Mouse (Mus musculus) T-helper 2 cell (primary cell): ENCODE data around the gene Cpox.

Experiments
- in situ Hi-C: fragments of 300-600 bp; cut with MboI, MseI; formaldehyde crosslinking; loops from one replicate; pipeline ENCODE4 v1.15.1; 2025; ENCODE audit warnings: high pct_unique_total_duplicates

The Cpox gene

DNA sequence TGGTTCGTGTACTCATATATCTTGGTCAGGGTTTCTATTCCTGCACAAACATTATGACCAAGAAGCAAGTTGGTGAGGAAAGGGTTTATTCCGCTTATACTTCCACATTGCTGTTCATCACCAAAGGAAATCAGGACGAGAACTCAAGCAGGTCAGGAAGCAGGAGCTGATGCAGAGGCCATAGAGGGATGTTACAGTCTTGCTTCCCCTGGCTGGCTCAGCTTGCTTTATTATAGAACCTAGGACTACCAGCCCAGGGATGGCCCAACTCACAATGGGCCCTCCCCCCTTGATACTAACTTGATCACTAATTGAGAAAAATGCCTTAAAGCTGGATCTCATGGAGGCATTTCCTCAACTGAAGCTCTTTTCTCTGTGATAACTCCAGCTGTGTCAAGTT lies 3.4 kb upstream of the Cpox start:
- in situ Hi-C loops: loop anchor here (5.0 to 25.0 kb wide), 5 partner anchors 39 to 1054 kb away; partner anchors contain the start of genes Cldnd1, Cmss1 and Gabrr3

DNA sequence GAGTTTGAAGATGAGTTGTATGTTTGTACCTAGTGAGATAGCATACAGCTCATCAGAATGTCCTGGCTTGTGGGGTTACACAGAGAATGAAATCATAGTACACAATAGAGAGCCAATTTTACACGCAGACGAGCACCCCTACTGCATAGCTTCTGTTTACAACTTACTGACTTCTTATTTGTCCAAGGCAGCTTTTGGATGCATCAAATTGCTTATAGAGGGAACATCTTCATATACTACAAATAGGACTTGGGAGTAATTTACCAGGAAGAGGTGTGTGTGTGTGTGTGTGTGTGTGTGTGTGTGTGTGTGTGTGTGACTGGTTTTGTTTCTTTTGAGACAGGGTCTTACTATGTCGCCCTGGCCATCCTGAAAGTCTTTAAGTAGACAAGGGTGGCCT lies 1.5 kb upstream of the Cpox start:
- in situ Hi-C loops: loop anchor here (5.0 to 25.0 kb wide), 5 partner anchors 41 to 1056 kb away; partner anchors contain the start of genes Cldnd1, Cmss1 and Gabrr3

GRCm38 (mm10) chr16:58669264-58669663 lies 828 bp upstream of the Cpox start:
- in situ Hi-C loops: loop anchor here (5.0 to 25.0 kb wide), 5 partner anchors 42 to 1057 kb away; partner anchors contain the start of genes Cldnd1, Cmss1 and Gabrr3

DNA sequence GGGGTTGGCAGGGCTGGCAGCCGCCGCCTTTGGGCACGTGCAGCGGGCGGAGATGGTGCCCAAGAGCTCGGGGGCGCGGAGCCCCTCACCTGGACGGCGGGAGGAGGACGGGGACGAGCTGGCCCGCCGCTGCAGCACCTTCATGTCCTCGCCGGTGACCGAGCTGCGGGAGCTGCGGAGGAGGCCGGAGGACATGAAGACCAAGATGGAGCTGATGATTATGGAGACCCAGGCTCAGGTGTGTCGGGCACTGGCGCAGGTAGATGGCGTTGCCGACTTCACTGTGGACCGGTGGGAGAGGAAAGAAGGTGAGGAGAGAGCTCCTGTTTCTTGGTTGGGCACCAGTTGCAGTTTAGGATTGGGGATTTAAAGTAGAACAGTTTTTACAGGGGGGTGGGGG lies 551 bp downstream of the Cpox start:
- in situ Hi-C loops: loop anchor here (25.0 kb wide), 1 partner anchor 1058 kb away; the partner anchor contains the start of gene Cmss1

DNA sequence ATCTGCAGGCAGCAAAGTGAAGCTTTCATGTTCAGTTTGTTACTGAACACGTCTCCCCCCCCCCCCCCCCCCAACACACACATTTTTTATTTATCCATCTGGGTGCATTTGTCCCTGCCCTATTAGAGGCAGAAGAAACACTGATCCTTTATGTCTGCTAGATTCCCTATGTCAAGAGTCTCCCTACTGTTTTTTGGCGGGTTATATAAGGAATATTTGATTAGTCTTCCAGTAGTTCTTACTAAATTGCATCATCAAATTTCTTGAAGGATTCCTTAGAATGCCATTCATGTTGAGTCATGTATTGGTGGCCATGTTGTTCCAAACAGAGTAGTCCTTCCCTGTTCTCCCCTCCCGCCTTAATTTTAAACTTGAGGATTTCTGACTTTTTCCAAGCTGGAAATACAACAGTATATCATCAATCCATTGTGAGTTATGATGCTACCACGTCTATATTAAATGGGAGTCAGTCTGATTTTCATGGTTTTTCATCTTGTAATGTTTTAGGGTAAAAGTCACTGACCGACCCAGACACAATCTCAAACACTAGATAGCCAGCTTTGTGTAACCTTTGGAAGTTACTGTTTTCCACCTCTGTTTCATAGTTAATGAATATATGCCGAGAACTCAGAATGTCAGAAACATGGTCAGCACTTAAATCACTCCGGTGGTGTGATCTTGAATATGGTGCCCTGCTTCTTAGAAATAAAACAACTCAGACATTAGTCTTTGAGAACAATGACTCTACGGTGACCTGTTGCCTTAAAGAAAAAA lies 1.3 kb downstream of the Cpox start:
- in situ Hi-C loops: loop anchor here (25.0 kb wide), 1 partner anchor 1059 kb away; the partner anchor contains the start of gene Cmss1

- in situ Hi-C loops: loop anchor here (25.0 kb wide), 1 partner anchor 1060 kb away; the partner anchor contains the start of gene Cmss1
Observed at GRCm38 (mm10) chr16:58672396-58672795, 2.3 kb downstream of the Cpox start.

GRCm38 (mm10) chr16:58673811-58674410 lies 3.8 kb downstream of the Cpox start:
- in situ Hi-C loops: loop anchor here (25.0 kb wide), 1 partner anchor 1062 kb away; the partner anchor contains the start of gene Cmss1

- in situ Hi-C loops: no loop called here
Observed at GRCm38 (mm10) chr16:58675256-58675655, 5.2 kb downstream of the Cpox start.

DNA sequence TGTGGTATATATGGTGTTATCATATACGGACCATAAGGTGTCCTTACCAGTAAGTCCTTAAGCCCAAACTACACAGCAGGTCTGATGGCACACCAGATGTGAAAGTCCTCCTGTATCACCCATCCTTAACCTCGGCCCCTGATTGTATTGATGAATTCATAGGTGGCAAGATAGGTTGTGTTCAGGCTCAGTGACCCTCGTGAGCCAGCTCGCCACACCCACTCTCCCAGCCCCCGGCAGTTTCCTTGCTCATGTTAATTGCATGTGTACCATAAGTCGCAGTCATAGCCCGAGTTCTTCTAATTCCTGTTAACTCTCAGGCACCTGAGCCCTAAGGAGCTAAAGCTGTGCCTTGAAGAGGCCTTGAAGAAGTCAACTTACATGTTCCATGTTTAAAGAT lies 6.1 kb downstream of the Cpox start:
- in situ Hi-C loops: no loop called here

DNA sequence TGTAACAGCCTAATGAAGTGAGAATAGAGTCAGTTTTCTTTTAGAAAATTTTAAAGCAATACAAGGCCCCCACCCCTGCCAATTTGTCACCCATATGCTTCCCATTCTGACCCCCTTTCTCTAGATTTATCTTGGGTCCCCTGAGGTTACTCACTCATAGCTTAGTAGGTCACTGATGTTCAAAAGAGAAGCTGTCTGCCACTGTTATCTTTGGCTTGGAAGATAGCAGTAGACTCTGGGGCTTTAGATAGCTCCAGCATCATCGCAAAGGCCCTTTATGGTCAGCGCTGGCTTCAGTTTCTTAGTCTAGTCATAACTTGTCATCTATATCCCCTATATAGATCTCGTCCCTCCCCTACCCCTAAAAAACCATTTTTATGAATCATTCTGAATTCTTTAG lies 6.5 kb downstream of the Cpox start:
- in situ Hi-C loops: no loop called here

GRCm38 (mm10) chr16:58677491-58677890 lies 7.4 kb downstream of the Cpox start:
- in situ Hi-C loops: no loop called here

DNA sequence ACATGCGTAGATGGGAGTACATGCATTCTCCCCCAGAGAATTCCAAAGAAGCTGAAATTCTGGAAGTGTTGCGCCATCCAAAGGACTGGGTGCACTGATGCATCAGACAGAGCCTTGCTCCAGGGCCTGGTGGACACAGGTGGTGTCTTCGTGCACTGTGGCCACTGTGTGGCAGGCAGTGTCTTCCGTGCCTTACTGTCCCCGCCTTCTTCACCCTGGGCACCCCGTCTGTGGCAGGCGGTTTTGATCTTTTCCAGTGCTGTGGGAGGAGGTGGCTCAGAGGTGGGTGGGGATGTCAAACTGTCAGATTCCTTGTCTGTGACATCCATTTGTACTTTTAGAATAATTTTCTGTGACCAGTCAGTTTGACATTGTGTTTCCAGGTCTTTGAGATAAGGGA lies 8.6 kb downstream of the Cpox start:
- in situ Hi-C loops: no loop called here

DNA sequence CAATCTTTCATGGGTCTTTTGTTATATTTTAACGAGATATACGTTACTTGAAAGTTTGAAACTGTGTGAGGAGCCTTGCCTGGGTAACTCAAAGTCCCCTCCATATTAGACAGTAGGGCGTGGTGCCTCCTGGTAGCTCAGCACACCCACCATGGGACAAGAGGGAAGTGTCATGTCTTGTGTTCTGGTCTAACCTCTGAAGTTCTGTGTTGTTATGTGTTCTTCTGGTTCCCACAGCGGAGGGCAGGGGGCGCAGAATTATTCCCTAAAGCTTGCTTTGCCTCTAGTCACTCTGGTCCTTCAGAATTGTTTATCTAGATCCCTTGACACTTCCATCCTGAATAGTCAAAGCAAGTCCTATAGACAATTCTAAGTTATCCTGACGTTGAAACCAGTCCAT lies 12.0 kb downstream of the Cpox start:
- in situ Hi-C loops: no loop called here

DNA sequence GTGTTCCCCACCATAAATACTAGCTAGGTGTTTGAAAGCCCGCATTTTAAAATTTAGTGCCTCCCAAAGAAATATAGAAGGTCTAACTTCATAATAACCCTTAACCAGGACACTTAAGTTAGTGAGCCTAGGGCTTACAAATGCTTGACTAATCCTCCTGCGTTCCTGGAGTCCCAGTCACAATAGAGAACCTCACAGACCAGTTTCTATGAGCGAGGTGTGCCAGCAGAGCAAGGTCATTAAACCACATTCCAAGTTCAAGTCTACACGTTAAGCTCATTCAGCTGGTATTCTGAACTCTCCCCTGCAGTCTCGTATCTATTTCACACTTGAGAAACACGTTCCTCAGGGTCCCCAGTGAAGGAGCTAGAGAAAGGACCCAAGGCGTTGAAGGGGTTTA lies 12.8 kb downstream of the Cpox start:
- in situ Hi-C loops: no loop called here

DNA sequence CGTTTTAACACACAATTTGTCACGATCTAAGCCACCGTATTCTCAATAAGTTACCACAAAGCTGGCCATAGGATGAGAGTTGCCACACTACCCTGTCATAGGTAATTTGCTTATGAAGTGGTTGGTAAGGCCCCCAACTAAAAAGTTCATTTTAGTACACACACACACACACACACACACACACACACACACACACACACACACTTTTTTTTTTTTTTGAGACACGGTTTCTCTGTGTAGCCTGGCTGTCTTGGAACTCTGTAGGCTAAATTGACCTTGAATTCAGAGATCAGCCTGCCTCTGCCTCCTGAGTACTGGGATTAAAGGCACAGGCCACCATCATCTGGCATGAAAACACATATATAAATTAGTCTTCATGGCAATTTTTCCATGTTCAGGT lies 13.8 kb downstream of the Cpox start:
- in situ Hi-C loops: no loop called here

DNA sequence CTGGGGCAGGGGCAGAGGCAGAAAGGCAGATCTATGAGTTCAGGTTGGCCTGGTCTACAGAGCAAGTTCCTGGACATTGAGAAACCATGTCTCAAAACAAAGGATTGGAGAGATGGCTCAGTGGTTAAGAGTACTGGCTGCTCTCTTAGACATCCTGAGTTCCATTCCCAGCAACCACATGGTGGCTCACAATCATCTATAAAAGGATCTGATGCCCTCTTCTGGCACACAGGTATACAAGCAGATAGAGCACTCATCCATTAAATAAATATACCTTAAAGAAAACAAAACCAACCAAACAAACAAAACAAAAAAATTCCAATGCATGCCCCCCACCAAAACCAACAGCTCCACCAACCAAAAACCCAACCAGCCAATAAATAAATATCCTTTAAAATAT lies 14.4 kb downstream of the Cpox start:
- in situ Hi-C loops: no loop called here

DNA sequence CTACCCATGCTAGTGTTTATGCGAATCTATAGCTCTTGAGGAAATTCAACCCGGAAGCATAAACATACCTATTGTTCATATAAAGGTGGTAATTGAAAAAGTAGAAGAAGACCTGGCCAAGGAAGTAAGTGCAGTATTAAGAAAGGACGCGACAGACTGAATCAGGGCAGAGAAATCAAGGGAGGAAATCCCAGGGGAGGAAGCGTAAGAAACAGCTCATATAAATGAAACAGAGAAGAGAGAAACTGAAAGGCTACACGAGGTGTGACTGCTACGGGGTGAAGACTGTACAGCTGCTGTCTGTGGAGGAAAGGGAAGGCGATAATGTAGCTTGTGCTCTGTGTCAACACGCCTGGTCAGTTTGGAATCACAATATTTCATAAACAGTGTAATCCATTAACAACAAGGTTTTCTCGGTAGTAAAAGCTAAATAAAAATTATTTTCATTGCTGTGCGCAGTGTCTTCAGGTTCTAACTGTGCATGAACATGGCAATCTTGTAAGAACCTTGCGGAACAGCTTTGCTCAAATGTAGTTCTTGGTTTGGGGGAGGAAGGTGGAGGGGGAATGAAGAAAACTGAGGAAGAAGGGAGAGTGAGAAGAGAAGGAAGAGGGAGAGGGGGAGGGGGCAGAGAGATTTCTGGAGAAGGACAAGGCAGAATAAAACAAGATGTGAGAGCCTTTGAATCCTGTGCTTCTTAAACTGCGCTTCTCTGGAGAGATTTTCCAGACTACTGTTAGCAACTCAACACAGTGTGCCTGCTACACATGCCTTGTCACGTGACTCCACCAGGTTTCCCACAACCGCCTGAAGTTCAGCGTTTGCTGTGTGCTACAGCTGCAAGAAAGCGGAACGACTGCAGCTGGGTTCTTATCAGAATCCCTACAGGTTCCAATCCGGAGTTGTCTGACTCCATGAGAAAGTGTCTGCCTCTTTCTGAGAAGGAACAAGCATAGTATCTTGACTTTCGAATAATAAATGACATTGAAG lies 15.8 kb downstream of the Cpox start:
- in situ Hi-C loops: no loop called here

GRCm38 (mm10) chr16:58688534-58688933 lies 18.4 kb downstream of the Cpox start:
- in situ Hi-C loops: no loop called here

DNA sequence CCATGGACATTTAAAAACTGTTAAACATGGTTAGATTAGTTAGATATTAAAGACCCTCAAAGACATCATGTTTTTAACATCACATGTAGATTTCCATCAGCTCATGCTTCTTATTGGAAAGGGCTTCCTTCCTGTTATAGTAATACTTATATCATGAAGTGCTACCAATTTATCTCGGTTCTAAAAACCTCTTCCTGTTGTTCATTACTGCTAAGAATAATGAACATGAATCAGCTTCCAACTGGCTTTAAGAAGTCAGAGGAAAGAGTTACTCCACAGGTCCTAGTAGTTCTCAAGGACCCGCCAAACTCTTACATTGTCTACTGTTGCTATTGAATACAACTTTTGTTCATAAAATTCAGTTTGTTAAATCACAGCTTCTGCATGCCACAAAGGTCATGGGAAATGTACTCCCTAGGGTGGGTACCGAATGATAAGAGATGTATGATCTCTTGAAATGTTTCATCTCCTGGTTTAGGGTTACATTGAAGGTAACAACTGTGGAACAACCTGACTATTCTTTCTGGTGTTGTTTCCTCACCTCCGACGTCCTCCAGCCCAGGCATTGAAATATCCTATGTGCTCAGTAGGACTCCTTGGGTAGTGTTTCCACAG lies 19.6 kb downstream of the Cpox start:
- in situ Hi-C loops: no loop called here

- in situ Hi-C loops: no loop called here
Observed at GRCm38 (mm10) chr16:58690322-58690732, 20.2 kb downstream of the Cpox start.

DNA sequence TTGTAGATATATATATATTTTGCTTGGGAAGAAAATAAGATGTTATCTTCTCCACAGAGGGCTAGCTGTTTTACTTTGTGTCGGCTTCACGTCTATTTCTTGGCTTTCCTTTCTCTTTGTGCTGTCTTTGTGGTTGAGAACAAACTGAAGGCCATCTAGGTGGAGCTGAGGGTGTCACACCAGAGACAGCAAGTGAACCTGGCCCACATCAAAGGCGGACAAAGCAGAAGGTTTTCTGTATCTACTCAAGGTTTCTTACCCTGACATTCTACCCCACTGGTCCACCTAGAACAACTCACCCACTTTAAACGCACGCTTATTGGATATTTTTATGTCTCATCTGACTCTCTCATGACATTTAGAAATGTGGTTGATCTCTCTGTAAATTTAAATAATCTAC lies 24.0 kb downstream of the Cpox start:
- in situ Hi-C loops: no loop called here
